Mouse (Mus musculus): ENCODE data around the gene Zfp160. TPM values are rescaled to one million over a fixed set of nuclear protein-coding genes. Genes with fewer than 3 reads are reported as not detected.
"Not testable (repeated sequence)": the region's sequence is repeated elsewhere in the genome, so short reads cannot be mapped to it uniquely, and the experiment has no call there.

Gene Zfp160
- polyA plus RNA-seq, 1 experiment from 2014 or later, result 24.5 TPM

GRCm38 (mm10) chr17:21048020-21048419 lies 39.3 kb downstream of the Zfp160 start:
- not testable (repeated sequence) for H3K4me3 ChIP-seq (replicated peaks; ENCODE audit: low read depth, low read length); H3K9ac ChIP-seq (replicated peaks; ENCODE audit: low read length); H3K4me1 ChIP-seq (ENCODE audit: control insufficient read depth, insufficient read depth, low read length); H3K36me3 ChIP-seq (ENCODE audit: control insufficient read depth, insufficient read depth, low read length); H3K9me3 ChIP-seq (ENCODE audit: control insufficient read depth, low read length); ATAC-seq (ENCODE audit: low FRiP score, low TSS enrichment); H3K27ac ChIP-seq (replicated peaks; ENCODE audit: low read depth, low read length); DNase-seq; H3K4me2 ChIP-seq (ENCODE audit: low read length); H3K27me3 ChIP-seq (ENCODE audit: control insufficient read depth, insufficient read depth, low read length)
- 90% methylated on average over 9 of the region's 9 CpGs for WGBS

- H3K27ac ChIP-seq (replicated peaks; ENCODE audit: low read depth, low read length), result no peak overlapping the region
- H3K4me1 ChIP-seq (ENCODE audit: control insufficient read depth, insufficient read depth, low read length), result no peaks in the 10 kb centered on the region
- H3K27me3 ChIP-seq (ENCODE audit: control insufficient read depth, insufficient read depth, low read length), result no peaks in the 10 kb centered on the region
- no peak for ATAC-seq (ENCODE audit: low FRiP score, low TSS enrichment)
- no peaks in the 10 kb centered on the region for H3K36me3 ChIP-seq (ENCODE audit: control insufficient read depth, insufficient read depth, low read length)
- WGBS, result 85% methylated on average over 1 of the region's 1 CpGs
- DNase-seq, result no peak
- peaks cover 3% of the 10 kb centered on the region; the same call in 1 of the 2 replicates for H3K9me3 ChIP-seq (ENCODE audit: control insufficient read depth, low read length)
- no peak overlapping the region for H3K9ac ChIP-seq (replicated peaks; ENCODE audit: low read length)
- H3K4me2 ChIP-seq (ENCODE audit: low read length), result no peak overlapping the region
- no peak overlapping the region for H3K4me3 ChIP-seq (replicated peaks; ENCODE audit: low read depth, low read length)
Observed at GRCm38 (mm10) chr17:21050901-21051300, 42.2 kb downstream of the Zfp160 start.

- not testable (repeated sequence) for H3K4me2 ChIP-seq (ENCODE audit: low read length); H3K9me3 ChIP-seq (ENCODE audit: control insufficient read depth, low read length); H3K4me3 ChIP-seq (replicated peaks; ENCODE audit: low read depth, low read length); H3K36me3 ChIP-seq (ENCODE audit: control insufficient read depth, insufficient read depth, low read length); H3K9ac ChIP-seq (replicated peaks; ENCODE audit: low read length); H3K27me3 ChIP-seq (ENCODE audit: control insufficient read depth, insufficient read depth, low read length); DNase-seq; H3K4me1 ChIP-seq (ENCODE audit: control insufficient read depth, insufficient read depth, low read length); H3K27ac ChIP-seq (replicated peaks; ENCODE audit: low read depth, low read length); ATAC-seq (ENCODE audit: low FRiP score, low TSS enrichment)
- WGBS, result no CpG with 5 or more reads among the region's 3 CpGs
Observed at GRCm38 (mm10) chr17:21051341-21051740, 42.6 kb downstream of the Zfp160 start.

GRCm38 (mm10) chr17:21051919-21052318 lies 43.2 kb downstream of the Zfp160 start:
- WGBS, result 92% methylated on average over 3 of the region's 3 CpGs
- H3K4me3 ChIP-seq (replicated peaks; ENCODE audit: low read depth, low read length); H3K4me1 ChIP-seq (ENCODE audit: control insufficient read depth, insufficient read depth, low read length); H3K27me3 ChIP-seq (ENCODE audit: control insufficient read depth, insufficient read depth, low read length); H3K36me3 ChIP-seq (ENCODE audit: control insufficient read depth, insufficient read depth, low read length); ATAC-seq (ENCODE audit: low FRiP score, low TSS enrichment); H3K27ac ChIP-seq (replicated peaks; ENCODE audit: low read depth, low read length); DNase-seq; H3K4me2 ChIP-seq (ENCODE audit: low read length); H3K9me3 ChIP-seq (ENCODE audit: control insufficient read depth, low read length); H3K9ac ChIP-seq (replicated peaks; ENCODE audit: low read length): not testable (repeated sequence)

- no peaks in the 10 kb centered on the region for H3K36me3 ChIP-seq (ENCODE audit: control insufficient read depth, insufficient read depth, low read length)
- ATAC-seq (ENCODE audit: low FRiP score, low TSS enrichment), result no peak
- H3K27me3 ChIP-seq (ENCODE audit: control insufficient read depth, insufficient read depth, low read length), result no peaks in the 10 kb centered on the region
- H3K27ac ChIP-seq (replicated peaks; ENCODE audit: low read depth, low read length), result no peak overlapping the region
- no peak for DNase-seq
- no peaks in the 10 kb centered on the region for H3K4me1 ChIP-seq (ENCODE audit: control insufficient read depth, insufficient read depth, low read length)
- no peak overlapping the region for H3K9ac ChIP-seq (replicated peaks; ENCODE audit: low read length)
- H3K4me3 ChIP-seq (replicated peaks; ENCODE audit: low read depth, low read length), result no peak overlapping the region
- H3K4me2 ChIP-seq (ENCODE audit: low read length), result no peak overlapping the region
- peaks cover 3% of the 10 kb centered on the region; the same call in 1 of the 2 replicates for H3K9me3 ChIP-seq (ENCODE audit: control insufficient read depth, low read length)
- 92% methylated on average over 2 of the region's 2 CpGs for WGBS
Observed at GRCm38 (mm10) chr17:21053267-21053666, 44.6 kb downstream of the Zfp160 start.

GRCm38 (mm10) chr17:21055111-21055510 lies 46.4 kb downstream of the Zfp160 start:
- H3K9me3 ChIP-seq (ENCODE audit: control insufficient read depth, low read length); H3K27ac ChIP-seq (replicated peaks; ENCODE audit: low read depth, low read length); H3K4me3 ChIP-seq (replicated peaks; ENCODE audit: low read depth, low read length); H3K4me2 ChIP-seq (ENCODE audit: low read length); H3K27me3 ChIP-seq (ENCODE audit: control insufficient read depth, insufficient read depth, low read length); H3K9ac ChIP-seq (replicated peaks; ENCODE audit: low read length); H3K36me3 ChIP-seq (ENCODE audit: control insufficient read depth, insufficient read depth, low read length); ATAC-seq (ENCODE audit: low FRiP score, low TSS enrichment); DNase-seq; H3K4me1 ChIP-seq (ENCODE audit: control insufficient read depth, insufficient read depth, low read length): not testable (repeated sequence)
- 97% methylated on average over 1 of the region's 1 CpGs for WGBS

GRCm38 (mm10) chr17:21065501-21065900 lies 56.8 kb downstream of the Zfp160 start:
- H3K36me3 ChIP-seq (ENCODE audit: control insufficient read depth, insufficient read depth, low read length), result no peaks in the 10 kb centered on the region
- 19% methylated on average over 1 of the region's 1 CpGs for WGBS
- ATAC-seq (ENCODE audit: low FRiP score, low TSS enrichment), result no peak
- no peaks in the 10 kb centered on the region for H3K27me3 ChIP-seq (ENCODE audit: control insufficient read depth, insufficient read depth, low read length)
- no peak overlapping the region for H3K9ac ChIP-seq (replicated peaks; ENCODE audit: low read length)
- H3K4me2 ChIP-seq (ENCODE audit: low read length), result no peak overlapping the region
- no peaks in the 10 kb centered on the region for H3K9me3 ChIP-seq (ENCODE audit: control insufficient read depth, low read length)
- no peak for DNase-seq
- no peak overlapping the region for H3K4me3 ChIP-seq (replicated peaks; ENCODE audit: low read depth, low read length)
- no peak overlapping the region for H3K27ac ChIP-seq (replicated peaks; ENCODE audit: low read depth, low read length)
- H3K4me1 ChIP-seq (ENCODE audit: control insufficient read depth, insufficient read depth, low read length), result no peaks in the 10 kb centered on the region

GRCm38 (mm10) chr17:21067036-21067435 lies 58.3 kb downstream of the Zfp160 start:
- no peak for ATAC-seq (ENCODE audit: low FRiP score, low TSS enrichment)
- Histone ChIP-seq H3K27me3 (ENCODE audit: control insufficient read depth, insufficient read depth, low read length) (no peaks in the 10 kb centered on the region), H3K27ac (replicated peaks; ENCODE audit: low read depth, low read length) (no peak overlapping the region), H3K9me3 (ENCODE audit: control insufficient read depth, low read length) (no peaks in the 10 kb centered on the region), H3K9ac (replicated peaks; ENCODE audit: low read length) (no peak overlapping the region), H3K4me1 (ENCODE audit: control insufficient read depth, insufficient read depth, low read length) (no peaks in the 10 kb centered on the region), H3K4me2 (ENCODE audit: low read length) (no peak overlapping the region), H3K4me3 (replicated peaks; ENCODE audit: low read depth, low read length) (no peak overlapping the region), H3K36me3 (ENCODE audit: control insufficient read depth, insufficient read depth, low read length) (no peaks in the 10 kb centered on the region)
- no peak for DNase-seq

- H3K36me3 ChIP-seq (ENCODE audit: control insufficient read depth, insufficient read depth, low read length); ATAC-seq (ENCODE audit: low FRiP score, low TSS enrichment); H3K27ac ChIP-seq (replicated peaks; ENCODE audit: low read depth, low read length); H3K27me3 ChIP-seq (ENCODE audit: control insufficient read depth, insufficient read depth, low read length); H3K4me3 ChIP-seq (replicated peaks; ENCODE audit: low read depth, low read length); DNase-seq; H3K9me3 ChIP-seq (ENCODE audit: control insufficient read depth, low read length); H3K9ac ChIP-seq (replicated peaks; ENCODE audit: low read length); H3K4me2 ChIP-seq (ENCODE audit: low read length); H3K4me1 ChIP-seq (ENCODE audit: control insufficient read depth, insufficient read depth, low read length): not testable (repeated sequence)
- WGBS, result no CpG with 5 or more reads among the region's 3 CpGs
Observed at GRCm38 (mm10) chr17:21069443-21069842, 60.7 kb downstream of the Zfp160 start.

Measured in midbrain, embryonic 14.5 days (tissue).